Mouse (Mus musculus): ENCODE measurements at regions not wholly inside any gene's neighbourhood (a gene's known extent, or its start where the extent isn't known, plus 50 kb on each side); places are given as distances from the start of the nearest gene placed in this dataset.

DNA sequence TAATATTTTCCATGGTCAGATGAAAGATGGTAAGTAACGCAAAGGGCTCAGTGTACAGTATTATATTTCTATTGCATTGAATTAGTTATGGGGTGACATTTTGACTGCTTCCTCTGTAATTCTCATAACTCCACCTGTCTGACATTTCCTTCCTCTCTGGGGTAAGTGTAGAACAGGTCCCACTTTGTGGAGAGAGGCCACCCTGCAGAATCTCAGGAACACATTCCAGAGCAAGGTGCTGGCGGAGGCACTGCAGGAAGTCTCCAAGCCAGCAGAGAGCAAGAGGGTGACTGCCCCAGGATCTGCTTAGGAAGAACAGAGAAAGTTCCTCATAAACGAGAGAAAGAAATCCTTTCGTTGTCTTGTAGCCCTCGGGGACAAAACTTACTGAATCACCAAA is 95.4 kb upstream of the Hes1 start:
- no peak for DNase-seq

DNA sequence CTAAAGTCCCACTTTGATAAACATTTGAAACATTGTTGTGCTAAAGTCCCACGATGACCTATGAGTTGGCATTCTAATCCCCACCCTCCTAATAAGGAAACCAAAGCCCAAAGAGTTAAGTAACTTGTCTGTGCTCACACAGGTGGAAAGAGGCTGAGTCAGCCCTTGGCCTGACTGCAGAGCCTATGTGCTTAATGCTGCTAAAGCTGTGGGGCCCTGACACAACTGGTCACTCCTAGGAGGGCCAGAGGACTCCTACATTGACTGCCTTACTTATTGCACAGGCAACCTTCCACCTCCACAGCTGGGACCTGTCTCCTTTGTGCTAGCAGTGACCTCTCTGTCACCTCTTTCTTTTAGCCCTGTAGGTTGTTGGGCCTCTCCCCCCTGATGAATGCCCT is 91.4 kb upstream of the Hes1 start:
- no peak for DNase-seq

DNA sequence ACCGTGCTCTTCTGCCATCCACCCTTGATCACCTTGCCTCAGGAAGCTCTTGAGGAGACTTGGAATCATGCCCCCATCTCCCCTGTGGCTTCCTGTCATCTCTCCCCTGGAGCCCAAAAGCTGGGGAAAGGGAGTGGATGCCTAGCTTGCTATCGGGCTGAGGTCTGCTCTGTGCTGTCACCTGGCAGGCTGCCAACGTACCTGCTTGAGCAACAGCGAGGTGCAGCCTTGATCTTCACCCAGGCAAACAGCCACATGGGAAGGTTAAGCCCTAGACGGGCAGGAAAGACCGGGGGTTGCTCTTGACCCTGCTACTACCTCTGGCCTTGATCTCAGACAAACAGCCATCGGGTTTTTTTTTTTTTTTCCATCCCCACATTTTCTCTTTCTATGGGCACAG is 90.9 kb upstream of the Hes1 start:
- DNase-seq: no peak

DNA sequence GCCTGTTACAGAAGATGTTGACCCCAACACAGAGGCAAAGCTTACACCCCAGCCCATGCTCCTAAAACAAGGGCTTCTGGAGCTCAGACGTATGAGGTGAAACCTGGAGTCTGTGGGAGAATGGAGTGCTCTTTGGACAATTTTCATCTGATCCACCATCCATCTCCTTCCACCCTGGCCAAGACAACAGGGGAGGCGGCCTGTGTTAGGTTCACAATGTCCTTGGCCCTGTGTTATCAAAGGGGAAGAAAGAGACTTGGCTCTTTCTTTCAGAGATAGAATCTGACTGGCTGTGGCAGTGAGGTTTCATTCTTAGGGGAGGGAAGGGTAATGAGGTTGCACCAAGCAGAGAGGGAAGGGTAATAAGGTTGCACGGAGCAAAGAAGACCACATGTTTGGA is 88.4 kb upstream of the Hes1 start:
- no peak for DNase-seq

DNA sequence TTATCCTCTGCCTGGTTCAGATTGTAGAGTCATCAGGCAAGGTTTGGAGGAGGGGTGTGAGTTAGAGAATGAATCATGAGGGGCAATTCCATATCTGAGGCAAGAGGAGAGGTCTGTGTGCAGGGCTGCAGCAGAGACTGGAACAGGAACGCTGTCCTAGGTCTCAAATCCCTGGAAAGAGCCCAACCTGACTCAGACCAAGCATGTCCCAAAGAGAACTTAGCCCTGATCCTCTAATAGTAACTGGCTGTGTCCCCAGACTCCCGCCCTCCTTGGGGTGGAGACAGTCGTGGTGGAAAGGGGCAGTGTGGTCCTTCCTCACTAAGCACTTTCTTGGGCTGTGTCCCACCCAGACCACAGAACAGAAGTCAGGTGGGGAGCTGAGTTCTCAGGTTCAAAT is 87.2 kb upstream of the Hes1 start:
- no peak for DNase-seq

DNA sequence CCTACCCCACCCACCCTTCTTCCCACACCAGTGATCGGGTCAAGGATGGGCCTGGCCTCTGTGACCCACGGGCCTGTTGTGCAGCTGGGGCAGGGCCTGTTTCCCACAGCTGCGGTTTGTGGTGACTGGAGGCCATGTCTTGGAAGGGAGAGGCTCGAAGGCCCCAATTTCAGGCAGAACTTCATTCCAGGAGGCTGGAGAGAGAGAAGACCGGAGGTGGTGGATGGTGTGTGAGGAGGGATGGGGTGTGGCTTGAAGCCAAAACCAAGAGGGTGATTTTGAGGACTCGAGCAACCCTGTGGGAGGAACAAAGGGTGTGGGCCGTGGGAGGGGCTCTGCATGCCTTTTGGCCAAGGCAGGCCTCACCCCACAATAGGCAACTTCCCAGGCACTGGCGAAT is 86.5 kb upstream of the Hes1 start:
- no peak for DNase-seq

DNA sequence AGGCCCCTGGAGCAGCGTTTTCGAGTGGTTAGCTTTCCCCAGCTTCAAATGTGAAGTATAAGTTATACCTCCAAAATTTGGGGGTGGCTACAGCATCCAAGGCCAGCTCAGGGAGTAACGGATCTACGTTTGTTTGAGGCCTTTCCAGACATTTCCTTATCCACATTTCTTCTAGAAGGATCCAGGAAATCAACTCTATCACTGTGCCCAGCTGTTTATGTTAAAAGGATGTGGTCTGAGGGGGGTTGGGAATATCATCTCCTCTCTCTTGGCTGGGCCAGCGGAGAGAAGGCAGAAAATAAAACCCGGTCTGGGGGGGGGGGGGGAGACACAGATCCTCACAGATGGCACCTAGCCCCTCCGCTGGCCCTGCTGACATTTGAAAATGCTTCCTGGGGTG is 85.1 kb upstream of the Hes1 start:
- no peak for DNase-seq

DNA sequence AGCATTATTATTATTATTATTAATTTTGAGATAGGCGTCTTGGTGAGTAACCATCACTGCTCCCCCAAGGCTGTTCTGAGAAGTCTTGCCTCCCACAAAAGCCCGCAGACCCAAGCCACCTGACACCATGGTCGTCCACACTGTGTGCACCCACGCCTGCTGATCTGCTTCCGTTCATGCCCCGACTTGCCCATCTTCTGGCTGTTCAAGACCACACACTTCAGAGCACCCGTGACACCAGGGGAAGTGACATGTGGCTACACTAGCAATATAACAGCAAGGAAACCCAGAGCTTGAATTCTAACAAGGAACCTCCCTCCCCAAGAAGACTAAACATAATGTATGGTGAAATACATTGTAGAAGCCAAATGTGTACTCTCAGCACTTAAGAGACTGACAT is 82.6 kb upstream of the Hes1 start:
- no peak for DNase-seq

DNA sequence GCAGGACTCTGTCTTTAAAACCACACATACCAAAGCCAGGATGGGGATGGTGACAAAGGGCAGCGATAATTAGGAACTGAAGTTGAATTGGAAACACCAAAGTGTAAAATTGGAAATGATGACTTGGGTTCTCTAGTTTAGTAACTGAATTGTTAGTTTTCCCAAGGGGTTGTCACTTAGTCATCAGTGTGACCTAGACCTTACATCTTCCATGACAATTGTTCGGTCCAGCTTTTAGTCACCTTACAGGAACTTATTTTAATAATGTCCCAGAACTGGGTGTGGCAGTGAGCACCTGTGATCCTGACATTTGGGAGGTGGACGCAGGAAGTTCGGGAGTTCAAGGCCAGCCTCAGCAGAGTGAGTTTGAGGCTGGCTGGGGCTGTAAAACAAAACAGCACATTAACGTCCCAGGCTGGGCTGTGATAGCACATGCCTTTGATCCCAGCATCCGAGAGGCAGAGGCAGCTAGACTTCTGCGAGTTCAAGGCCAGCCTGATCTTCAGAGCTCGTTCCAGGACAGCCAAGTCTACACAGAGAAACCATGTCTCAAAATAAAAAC is 81.9 kb upstream of the Hes1 start:
- DNase-seq: no peak

DNA sequence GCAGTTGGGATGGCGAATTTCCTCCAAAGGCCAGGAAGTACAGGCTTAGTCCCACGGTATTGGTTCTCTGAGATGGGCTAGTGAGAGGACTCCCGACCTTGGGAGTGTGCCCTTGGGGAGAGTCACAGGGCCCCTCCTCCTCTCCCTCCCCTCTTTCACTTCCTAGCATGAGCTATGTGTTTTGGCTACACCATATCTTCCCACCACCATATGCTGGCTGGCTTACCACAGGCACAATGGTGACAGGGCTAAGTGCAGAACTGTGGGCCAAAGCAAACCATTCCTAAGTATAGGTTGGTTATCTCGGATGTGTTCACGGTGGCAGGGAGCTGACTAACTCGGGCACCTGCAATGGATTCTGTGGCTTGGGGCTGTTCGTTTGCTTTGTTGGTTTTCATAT is 81.0 kb upstream of the Hes1 start:
- DNase-seq: no peak

DNA sequence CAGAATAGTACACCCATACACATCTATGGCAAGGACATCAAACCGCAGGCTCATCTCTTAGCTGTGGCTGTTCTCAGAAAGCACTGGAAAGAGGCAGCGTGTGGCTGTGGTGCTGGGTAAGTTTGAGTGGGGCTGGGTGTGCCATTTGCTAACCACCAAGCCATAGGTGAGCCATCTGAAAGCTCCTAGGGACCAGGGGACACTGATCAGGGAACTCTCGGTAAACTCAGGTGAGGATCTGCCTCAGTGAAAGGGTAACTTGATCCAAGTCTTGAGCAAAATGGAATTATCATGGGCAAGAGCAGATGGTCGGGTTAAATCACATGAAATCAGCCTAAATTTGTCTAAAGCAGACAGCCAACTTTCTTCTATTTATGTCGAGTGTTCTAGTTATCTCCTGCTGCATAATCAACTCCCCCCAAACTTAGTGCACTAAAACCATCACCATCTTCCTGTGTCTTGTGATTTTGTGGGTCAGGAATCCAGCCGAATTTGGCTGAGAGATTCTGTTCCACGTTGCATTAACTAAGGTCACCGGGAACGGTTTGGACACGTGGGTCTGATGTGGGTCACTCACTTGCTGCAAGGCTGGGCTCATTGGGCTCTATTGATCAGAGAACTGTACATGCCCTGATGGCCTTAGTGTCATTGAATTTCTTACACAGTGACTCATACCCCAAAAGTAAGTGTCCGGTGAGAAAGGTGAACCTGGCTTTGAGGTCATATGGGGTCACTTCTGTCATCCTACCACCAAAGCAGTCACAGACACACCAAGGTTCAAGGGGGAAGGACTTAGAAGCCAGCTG is 78.9 kb upstream of the Hes1 start:
- DNase-seq: peak; percentile 28

DNA sequence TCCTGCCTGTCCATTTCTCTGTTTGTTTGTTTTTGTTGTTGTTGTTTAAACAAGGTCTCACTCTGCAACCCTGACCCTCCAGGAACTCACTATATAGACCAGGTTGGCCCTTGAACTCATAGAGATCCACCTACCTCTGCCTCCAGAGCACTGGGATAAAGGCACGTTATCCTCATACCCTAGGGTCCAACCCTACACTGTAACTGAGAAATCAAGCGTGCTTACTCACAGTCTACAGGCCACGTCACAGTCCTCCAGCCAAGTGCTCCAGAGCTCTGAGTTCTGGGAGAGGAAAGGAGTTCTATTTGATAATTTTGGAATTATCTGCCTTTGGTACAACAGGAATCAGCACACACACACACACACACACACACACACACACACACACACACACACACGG is 76.6 kb upstream of the Hes1 start:
- DNase-seq: no peak

DNA sequence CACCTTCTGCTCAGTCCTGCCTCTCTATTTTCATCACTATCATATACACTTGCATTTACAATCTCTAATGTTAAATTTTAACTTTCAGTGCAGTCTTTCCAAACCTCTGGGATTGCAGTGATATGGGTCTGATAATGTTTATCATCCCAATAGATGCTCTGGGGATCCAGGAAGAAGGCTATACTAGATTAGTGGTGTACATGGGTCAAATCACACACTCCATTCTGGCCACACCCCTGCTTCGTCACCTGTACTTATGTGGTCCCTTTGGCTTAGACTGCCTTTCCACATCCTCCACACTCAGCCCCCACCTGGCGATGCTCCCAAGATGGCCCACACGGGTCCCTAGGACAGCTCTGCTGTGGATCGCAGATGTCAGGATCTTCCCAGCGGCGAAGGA is 76.2 kb upstream of the Hes1 start:
- DNase-seq: no peak

DNA sequence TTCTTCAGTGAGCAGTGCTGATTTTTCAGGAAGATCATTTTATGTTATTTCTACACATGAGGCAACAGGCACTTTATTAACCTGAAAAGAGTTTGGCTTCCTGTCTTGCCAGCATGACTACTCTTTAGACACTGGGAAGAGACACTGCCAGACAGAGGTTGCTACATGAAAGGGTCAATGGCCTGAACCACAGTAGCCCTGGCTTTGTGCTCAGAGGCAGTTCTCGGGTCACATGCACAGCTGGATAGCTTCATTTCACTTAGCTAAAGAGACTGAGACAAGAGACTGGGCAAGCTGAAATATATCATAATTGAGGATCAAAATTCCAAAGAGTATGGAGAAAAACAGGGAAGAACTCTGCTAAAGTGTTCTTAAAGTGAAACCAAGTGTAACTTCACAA is 74.9 kb upstream of the Hes1 start:
- DNase-seq: no peak

DNA sequence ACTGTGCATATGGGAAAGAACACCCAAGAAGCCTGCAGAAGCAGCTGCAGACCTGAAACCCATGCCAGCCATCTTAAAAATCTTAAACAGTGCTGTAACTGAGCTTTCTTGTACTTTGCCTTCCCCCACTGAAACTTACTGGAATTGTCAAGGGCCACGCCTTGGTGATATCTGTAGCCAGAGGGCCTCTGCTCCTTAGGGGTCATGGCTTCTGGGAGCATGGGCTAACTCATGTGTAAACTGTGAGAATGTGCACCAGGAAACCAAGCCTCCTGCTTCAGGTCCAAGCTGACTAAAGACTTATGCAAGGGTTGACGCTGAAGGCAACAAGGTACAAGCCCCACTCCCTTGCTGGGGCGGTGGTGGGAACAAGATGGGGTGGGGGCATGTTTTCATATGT is 73.8 kb upstream of the Hes1 start:
- no peak for DNase-seq

DNA sequence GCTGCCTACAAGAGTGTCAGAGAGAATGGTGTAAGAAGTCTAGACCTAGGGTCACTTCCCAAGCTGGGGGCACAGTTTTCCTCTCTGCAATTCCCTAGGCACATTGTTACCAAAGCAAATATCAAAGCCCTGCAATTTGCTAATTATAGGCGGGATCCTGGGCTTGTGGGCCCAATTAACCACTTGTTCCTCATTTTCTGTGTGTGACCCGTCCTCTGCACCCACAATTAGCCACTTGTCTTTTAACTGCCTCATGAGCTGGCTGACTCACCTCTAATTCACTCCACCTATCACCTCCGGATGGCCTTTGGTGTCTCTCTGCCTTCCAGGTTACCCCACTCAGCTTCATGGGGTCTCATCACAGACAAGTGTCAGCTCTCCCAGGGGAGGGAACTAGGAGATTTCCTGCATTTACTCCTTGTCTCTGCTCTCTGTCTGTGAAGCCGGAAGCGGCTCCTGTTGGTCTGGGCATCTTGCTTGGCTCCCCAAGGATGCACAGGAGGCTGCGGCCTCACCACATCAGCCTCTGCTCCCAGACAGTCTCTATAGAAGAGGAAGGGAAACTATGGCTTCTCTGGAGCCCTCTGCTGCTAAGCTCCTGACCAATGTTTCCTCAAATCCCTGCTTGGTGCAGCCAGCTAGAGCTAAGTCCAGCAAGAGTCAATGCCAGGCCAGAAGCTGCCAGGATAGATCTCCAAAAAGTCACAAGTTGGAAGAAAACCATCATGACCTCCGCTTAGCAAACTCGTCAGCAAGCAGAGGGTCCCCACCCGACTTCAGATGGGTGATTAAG is 73.2 kb upstream of the Hes1 start:
- no peak for DNase-seq

DNA sequence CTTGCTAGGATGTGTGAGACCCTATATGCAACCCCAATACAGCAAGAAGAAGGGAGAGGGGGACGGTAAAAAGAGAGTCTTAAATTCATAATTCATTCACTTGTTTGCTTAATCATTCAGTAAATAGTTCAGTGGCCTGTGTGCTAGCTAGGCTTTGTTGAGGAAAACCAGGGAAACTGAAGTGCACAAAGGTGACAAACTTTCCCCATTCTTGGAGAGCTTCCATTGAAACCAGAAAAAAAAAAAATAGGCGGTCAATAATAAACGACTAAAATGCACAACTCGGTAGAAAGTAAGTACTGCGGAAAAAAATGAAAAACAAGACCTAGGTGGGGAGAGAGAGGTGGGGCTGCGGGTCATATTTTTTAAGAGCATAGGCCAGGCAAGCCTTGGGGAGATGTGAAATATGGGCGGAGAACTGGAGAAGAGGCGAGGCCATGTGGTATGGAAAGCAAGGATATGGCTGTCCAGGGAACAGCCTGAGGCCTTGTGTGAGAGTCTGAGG is 72.3 kb upstream of the Hes1 start:
- no peak for DNase-seq

DNA sequence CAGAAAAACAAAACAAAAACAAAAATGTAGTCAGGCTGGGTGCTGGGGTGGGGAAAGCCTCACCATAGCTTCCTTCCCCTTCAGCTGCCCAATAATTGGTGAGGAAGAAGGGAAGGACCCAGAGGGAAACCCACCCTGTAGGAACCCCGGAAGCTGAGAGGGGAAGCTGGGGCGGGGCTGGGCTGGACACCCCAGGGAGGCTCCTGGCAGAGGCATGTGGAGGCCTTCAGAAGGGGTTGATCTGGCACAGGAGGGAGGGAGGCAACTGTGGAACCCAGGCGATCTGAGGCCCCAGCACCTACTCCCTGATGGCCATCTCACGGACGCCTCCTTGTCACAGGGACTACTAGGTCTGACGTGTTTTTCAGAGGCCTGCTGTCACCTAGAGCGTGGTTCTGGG is 71.1 kb upstream of the Hes1 start:
- DNase-seq: no peak

DNA sequence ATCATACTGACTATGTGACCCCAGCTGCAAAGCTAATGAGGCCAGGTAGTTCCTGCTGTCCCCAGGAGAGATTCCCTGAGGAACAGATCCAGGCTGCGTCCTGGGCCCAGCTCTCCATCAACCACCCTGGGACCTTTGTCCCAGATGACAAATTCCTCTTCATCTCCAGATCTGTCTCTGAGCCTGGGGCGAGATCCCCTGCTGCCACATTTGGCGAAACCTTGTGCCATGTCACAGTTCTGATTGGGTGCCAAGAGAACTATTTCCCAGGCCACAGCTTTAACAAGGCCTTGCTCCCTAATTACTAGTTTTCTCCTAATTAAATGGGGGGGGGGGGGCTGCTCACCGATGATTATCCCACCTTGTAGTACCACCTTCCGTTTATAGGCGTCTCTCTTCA is 70.6 kb upstream of the Hes1 start:
- no peak for DNase-seq

DNA sequence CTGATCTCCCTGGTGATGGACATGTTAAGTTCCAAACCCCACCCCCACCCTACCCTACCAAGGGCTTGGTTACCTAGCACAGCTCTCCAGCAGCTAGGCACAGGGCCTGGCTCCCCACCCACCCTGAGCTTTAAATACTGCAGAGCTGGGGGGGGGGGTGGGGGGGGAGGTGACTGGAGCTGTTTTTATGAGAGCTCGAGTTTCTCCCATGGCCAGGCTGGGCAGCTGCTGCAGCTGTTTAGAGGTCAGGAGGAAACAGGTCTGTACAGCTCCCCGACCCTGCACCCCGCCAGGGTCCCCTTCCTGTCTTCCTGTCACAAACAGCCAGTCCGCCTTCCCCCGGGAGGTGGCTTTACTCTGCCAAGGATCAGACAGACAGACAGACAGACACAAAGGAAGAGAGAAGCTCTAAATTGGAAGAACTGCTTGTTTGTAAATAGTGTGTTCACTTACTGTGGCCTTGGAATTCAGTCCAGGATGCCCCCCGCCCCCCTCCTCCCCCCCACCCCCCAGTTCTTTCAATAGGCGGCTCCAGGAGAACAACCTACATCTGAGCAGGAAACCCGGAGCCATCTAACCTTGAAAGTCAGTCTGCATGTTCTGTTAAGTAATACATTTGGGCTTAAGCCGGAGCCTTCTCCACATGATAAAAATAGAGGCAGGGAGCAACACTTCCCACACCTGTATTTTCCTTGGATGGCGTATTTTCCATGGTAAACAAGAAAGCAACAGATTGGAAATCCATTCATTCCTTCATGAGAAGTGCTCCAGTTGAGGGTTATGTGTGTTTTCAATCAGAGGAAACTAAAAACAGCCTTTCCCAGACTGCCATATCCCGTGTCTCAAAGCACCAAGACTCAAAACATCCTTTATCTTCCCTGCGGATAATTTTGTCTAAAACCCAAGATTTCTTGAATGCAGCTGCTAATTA is 67.8 kb upstream of the Hes1 start:
- no peak for DNase-seq

DNA sequence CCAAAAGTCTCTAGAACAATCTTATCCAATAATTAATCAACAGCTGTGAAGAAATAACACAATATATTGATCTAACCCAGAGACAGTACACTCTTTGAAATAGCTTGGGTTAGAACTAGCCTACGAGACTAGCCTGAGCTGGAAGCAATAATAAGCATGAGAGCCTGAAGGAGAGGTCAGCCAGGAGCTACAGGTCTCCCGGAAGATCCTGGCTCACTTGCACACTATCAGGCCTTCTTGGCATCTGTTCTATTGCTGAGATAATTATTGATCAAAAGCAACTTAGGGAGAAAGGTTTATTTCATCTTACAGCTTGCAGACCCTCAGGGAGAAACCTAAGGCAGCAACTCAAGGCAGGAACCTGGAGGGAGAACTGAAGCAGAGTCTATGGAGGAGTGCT is 64.0 kb upstream of the Hes1 start:
- no peak for DNase-seq

DNA sequence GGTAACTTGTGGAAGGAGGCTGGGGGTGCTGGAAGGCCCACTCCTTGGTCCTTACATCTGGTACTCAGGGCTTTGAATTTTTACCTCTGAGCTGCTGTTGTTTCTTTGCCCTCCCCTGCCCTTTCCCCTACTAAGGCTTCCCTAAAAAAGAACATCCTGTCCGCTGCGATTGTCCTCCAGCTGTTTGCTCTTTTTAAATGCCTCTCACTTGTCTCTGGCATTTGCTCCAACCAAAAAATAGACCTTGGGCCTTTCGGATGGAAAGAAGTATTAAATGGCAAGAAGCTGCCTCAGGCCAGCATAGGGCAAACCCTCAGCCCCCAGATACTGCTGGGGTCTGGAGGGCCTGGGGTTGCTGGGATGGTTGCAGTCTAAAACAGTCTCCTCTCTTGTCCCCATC is 59.1 kb upstream of the Hes1 start:
- DNase-seq: no peak

DNA sequence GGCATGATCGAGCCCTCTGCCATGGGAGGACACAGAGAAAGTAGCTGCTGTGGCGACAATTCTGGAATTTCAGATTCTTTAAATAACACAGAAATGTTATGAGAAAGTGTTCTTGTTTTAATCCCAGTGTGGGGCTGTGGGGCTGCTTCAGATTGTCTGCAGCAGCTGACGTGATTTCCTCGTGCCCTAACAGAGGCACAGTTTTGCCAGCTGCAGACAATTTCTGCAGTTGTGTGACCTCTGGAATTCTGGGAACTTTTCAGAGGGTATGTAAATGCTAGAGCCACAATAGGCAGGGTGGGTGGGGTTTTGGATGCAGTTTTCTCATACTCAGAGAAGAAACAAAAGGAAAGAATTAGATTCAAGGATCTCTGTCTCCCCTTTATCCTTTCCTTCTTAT is 57.4 kb upstream of the Hes1 start:
- no peak for DNase-seq

Measured in right cerebral cortex, postnatal 25 days (tissue).